Mouse (Mus musculus) brain, embryonic 14.5 days (tissue): Measurements from ENCODE around the gene Gm45713.

Experiments used
- CTCF ChIP-seq: fragments of 200-500 bp; IDR thresholded peaks from 2 replicates; pipeline ENCODE4 v1.5.1; 2012; ENCODE audit warnings: inconsistent platforms, mild to moderate bottlenecking, moderate library complexity, borderline replicate concordance; ENCODE audit not compliant: insufficient read depth, insufficient read length; ENCODE audit errors: extremely low read depth
- POLR2A ChIP-seq: fragments of 200-500 bp; IDR thresholded peaks from 2 replicates; pipeline ENCODE4 v1.6.1; 2012; ENCODE audit warnings: mild to moderate bottlenecking, inconsistent platforms, borderline replicate concordance; ENCODE audit not compliant: poor library complexity, insufficient read depth, insufficient read length, severe bottlenecking; ENCODE audit errors: extremely low read depth

- TF ChIP-seq CTCF, result no peak
- TF ChIP-seq POLR2A, result no peak
These were observed 1.4 kb downstream of the Gm45713 start for GRCm38 (mm10) chr7:45134544-45135026.
